Comparison of ENCODE assay signal across 1 mouse cellular context in the genomic region with DNA sequence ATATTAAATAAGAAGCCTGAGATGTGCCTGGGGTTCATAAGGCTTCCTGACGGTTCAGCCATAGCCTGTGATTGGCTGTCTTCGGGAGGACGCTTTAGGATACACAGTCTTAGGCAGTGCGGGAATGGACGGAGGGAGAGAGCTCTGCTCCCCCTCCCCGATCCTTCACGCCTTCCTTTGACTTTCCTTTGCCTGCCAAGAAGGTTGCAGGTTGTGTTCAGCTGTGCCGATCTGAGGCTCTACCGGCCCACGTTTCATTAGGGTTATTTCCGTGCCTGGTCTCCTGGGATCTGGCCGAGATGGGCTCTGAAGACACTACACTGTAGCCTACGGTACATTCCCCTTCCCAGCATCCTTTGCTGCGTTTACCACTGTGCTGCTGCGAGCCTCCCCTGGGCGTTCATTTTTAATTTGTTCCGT.
TF ChIP-seq lines count a peak whose summit lies in the region.

No protein-coding gene starts in this region.

TF ChIP-seq in CH12.LX, 34 proteins besides CTCF, POLR2A, EP300 and RAD21 (continued from another document):
- TF ChIP-seq KAT2A (IDR thresholded peaks at IDR 0.05; ENCODE audit: insufficient replicate concordance, low read length) (0 out of 2 replicates have a peak, but pooled peaks have one; percentile 58), SIN3A (IDR thresholded peaks at IDR 0.05; ENCODE audit: low read length) (peak; percentile 79), CHD1 (IDR thresholded peaks at IDR 0.05; ENCODE audit: low read depth, low read length) (no peak), E2F4 (IDR thresholded peaks at IDR 0.05; ENCODE audit: insufficient replicate concordance, low read depth, low read length) (no peak), USF2 (conservative IDR thresholded peaks at IDR 0.05; ENCODE audit: low read depth, low read length) (no peak), ZMIZ1 (IDR thresholded peaks at IDR 0.05; ENCODE audit: low read depth, low read length) (peak; percentile 25; the same call in 1 of the 2 replicates), PAX5 (IDR thresholded peaks at IDR 0.05; ENCODE audit: low read length) (no peak), ELF1 (IDR thresholded peaks at IDR 0.05; ENCODE audit: low read depth, low read length) (peak; percentile 61), ZNF384 (IDR thresholded peaks at IDR 0.05; ENCODE audit: low read depth, low read length) (no peak; the same call in 1 of the 2 replicates), BHLHE40 (IDR thresholded peaks at IDR 0.05; ENCODE audit: low read depth, low read length) (peak; percentile 87), SMC3 (IDR thresholded peaks at IDR 0.05; ENCODE audit: low read depth, low read length) (peak; percentile 10; the same call in 1 of the 2 replicates), MAFK (IDR thresholded peaks at IDR 0.05; ENCODE audit: insufficient replicate concordance, low read length) (0 out of 2 replicates have a peak, but pooled peaks have one; percentile 21)
